Mouse (Mus musculus): ENCODE measurements around the gene Fubp1. TPM values are rescaled to one million over a fixed set of nuclear protein-coding genes. Genes with fewer than 3 reads are reported as not detected.

Gene Fubp1
- total RNA-seq, 4 experiments from 2014 or later, result 20.1 to 27.7 (median 21.3) TPM

DNA sequence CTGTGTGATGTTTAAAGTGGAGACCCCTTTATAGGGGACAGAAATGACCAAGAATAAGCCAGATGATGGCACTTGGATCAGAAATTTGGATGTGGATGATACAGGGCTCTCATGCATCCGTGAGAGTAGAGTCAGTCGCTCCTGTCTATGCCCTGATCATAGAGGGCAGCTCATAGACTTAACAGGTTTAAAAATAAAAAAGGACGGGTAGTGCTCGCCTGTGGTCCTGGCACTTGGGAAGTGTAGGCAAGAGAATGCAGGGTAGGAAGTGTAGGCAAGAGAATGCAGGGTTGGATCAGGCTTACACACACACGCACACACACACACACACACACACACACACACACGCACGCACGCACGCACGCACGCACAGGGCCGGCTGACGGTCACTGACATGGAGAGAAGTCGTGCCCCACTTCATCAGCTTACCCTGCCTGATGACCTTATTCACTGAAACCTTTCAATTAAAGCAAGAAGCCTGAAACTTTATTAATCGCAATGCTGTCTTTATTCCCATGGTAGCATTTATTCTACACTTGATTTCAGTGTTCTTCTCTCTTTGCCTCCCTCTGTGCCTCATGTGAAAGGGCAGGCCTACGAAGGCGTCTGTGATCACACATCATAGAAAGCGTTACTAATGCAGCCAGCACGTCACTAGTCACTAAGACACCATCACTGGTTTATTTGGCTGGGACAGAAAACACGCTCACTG, 62.9 kb downstream of the Fubp1 start:
- DNase-seq (ENCODE audit: low spot score in 2 of 2), result no peak

DNA sequence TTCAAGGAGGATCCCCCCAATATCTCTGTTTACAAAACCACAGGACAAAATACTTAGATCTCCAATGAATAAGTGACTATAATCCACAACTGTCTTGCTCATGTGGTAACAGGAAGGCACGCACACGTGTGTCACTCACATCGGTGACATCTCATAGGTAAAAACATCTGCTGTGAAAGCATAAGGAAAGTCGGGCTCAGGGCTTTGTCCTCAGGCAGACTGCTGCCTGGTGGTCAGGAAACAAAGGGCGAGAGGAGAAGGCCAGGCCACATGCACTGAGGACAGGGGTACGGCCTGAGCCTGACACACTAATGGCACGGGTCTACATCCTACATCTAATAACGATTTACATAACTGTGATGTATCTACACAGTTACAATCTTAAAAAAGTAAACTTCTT, 64.8 kb downstream of the Fubp1 start:
- DNase-seq (ENCODE audit: low spot score in 2 of 2), result no peak

DNA sequence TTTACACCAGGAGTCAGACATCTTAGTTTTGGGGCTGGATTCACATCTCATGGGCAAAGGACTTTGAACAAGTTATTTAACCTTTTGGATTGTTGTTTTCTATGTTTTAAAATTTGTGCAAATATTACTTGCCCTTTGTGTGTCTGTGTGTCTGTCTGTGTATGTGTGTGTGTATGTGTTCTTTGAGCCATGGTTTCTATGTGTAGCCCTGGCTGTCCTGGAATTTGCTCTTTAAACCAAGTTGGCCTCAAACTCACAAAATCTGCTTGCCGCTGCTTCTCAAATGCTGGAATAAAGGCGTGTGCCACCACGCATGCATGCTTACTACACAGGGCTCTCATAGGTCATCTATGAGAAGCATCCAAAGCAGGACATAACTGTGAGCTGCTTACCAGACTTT, 66.7 kb downstream of the Fubp1 start:
- no peak for DNase-seq (ENCODE audit: low spot score in 2 of 2)

- no peak for DNase-seq (ENCODE audit: low spot score in 2 of 2)
Observed at GRCm38 (mm10) chr3:152277912-152278311, 67.7 kb downstream of the Fubp1 start.

- no peak for DNase-seq (ENCODE audit: low spot score in 2 of 2)
Observed at GRCm38 (mm10) chr3:152278431-152278830, 68.2 kb downstream of the Fubp1 start.

DNA sequence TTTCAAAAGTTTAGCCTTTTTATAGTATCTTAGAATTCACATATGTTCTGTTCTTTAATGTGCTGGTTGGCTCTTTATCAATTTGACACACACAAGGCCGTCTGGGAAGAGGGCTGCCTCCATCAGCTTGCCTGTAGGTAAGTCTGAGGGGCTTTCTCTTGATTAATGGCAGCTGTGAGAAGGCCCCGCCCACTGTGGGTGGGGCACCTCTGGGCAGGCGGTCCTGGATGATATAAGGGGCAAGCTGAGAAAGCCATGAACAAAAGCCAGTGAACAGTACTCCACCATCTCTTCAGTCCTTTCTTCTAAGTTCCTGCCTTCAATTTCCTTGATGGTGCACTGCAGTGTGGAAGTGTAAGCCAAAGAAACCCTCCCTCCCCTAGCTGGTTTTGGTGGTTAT, 71.9 kb downstream of the Fubp1 start:
- DNase-seq (ENCODE audit: low spot score in 2 of 2), result no peak

- DNase-seq (ENCODE audit: low spot score in 2 of 2), result no peak
Observed at GRCm38 (mm10) chr3:152284306-152284705, 74.1 kb downstream of the Fubp1 start.

DNA sequence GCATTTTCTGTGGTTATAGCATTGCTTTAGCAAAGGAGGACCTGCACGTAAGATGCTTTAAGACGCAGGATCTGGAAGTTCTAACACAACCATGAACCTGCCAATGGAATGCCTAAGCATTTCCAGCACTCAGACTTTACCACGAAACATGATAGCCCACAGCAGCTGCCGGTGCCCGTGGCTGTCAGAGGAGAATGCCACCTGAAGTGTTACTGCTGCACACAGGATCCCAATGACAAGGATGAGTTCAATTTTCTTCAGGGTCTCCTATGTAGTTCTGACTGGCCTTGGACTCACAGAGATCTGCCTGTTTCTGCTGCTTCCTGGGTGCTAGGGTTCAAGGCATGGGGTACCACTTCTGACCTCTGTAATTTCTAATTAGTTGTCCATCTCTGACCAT, 74.5 kb downstream of the Fubp1 start:
- DNase-seq (ENCODE audit: low spot score in 2 of 2), result peak in 1 of 2 experiments; percentile 36

Other genes starting within 250 kb of the Fubp1 start
- under 1 TPM in 3 of 4 experiments, not detected in 1; 0.36 to 0.70 (median 0.68) TPM for gene Gipc2, start 44.2 kb upstream of the Fubp1 start, total RNA-seq (2022)
- gene Dnajb4, start 120 bp upstream of the Fubp1 start, total RNA-seq (2022), result 10 to 100 TPM; 43.8 to 67.3 (median 46.9) TPM
- gene Nexn, start 55.9 kb downstream of the Fubp1 start, total RNA-seq (2022), result 100 to 1,000 TPM; 201 to 345 (median 252) TPM
- 1 to 10 TPM; 6.6 to 7.9 (median 7.4) TPM for gene Miga1, start 130.0 kb downstream of the Fubp1 start, total RNA-seq (2022)
- 10 to 100 TPM; 16.3 to 20.0 (median 18.6) TPM for gene Usp33, start 136.1 kb downstream of the Fubp1 start, total RNA-seq (2022)
- gene Zzz3, start 185.1 kb downstream of the Fubp1 start, total RNA-seq (2022), result 10 to 100 TPM; 14.1 to 19.3 (median 14.8) TPM